In genomic region chr10:95669872-95670271, GRCm38 (mm10) we compare ENCODE assay signal across 27 mouse cellular contexts. TPM values are rescaled to one million over a fixed set of nuclear protein-coding genes. Genes with fewer than 3 reads are reported as not detected.
"Had no signal": no experiment of that assay in that cellular context is flagged by ENCODE, and none has a peak within 500 bp of the region (broad histone marks: within the 10 kb centered on the region; RNA-seq: fewer than 3 reads in every experiment).

No protein-coding gene starts in this region.

- H3K4me1 ChIP-seq: lung, embryonic 15.5 days; midbrain, embryonic 12.5 days; neural tube, embryonic 13.5 days; neural tube, embryonic 15.5 days had no signal

- H3K27me3 ChIP-seq: liver, embryonic 15.5 days; lung, embryonic 15.5 days; midbrain, embryonic 12.5 days; neural tube, embryonic 13.5 days; neural tube, embryonic 15.5 days had no signal

- H3K9me3 ChIP-seq: liver, embryonic 15.5 days; lung, embryonic 15.5 days; midbrain, embryonic 12.5 days; neural tube, embryonic 15.5 days had no signal

- ATAC-seq: lung, postnatal 0 days; midbrain, embryonic 16.5 days had no signal

- DNase-seq: liver, postnatal 0 days; lung, adult 2 months; lung, postnatal 14 days; lung, postnatal 36 days; midbrain, embryonic 14.5 days; retina, postnatal 1 day; right cerebral cortex, adult 18-20 months; right cerebral cortex, postnatal 25 days; right cerebral cortex, postnatal 4 days; spleen, adult 18-20 months; thymus, adult 18-20 months; thymus, postnatal 14 days; thymus, postnatal 36 days had no signal

- H3K4me2 ChIP-seq: liver, embryonic 15.5 days; lung, embryonic 15.5 days; midbrain, embryonic 12.5 days; neural tube, embryonic 13.5 days; neural tube, embryonic 15.5 days had no signal

- H3K4me3 ChIP-seq: liver, embryonic 15.5 days; lung, embryonic 15.5 days; midbrain, embryonic 10.5 days; midbrain, embryonic 12.5 days; myocyte; neural tube, embryonic 13.5 days; neural tube, embryonic 15.5 days had no signal

- H3K36me3 ChIP-seq: liver, embryonic 15.5 days; lung, embryonic 15.5 days; midbrain, embryonic 10.5 days; midbrain, embryonic 12.5 days; neural tube, embryonic 13.5 days; neural tube, embryonic 15.5 days had no signal

- H3K9ac ChIP-seq: liver, embryonic 15.5 days; liver, postnatal 0 days; lung, embryonic 15.5 days; midbrain, embryonic 12.5 days; neural tube, embryonic 13.5 days; neural tube, embryonic 15.5 days had no signal

- H3K27ac ChIP-seq: liver, embryonic 15.5 days; lung, embryonic 15.5 days; midbrain, embryonic 10.5 days; midbrain, embryonic 12.5 days; neural tube, embryonic 13.5 days; neural tube, embryonic 15.5 days had no signal

RNA-seq across cellular contexts. Expression of gene Anapc15-ps, which starts 3.4 kb away (rescaled TPM):
- polyA plus RNA-seq: liver, embryonic 15.5 days; liver, postnatal 0 days; lung, adult 2 months; lung, postnatal 0 days; midbrain, embryonic 10.5 days; midbrain, embryonic 12.5 days; midbrain, embryonic 14.5 days; midbrain, embryonic 16.5 days; neural tube, embryonic 11.5 days; neural tube, embryonic 13.5 days; neural tube, embryonic 15.5 days; small intestine, adult 2 months; stomach, embryonic 14.5 days; stomach, embryonic 16.5 days; thymus, postnatal 0 days had no signal
